Mouse (Mus musculus) testis, adult 2 months (tissue): ENCODE measurements around the gene Calr. TPM values are rescaled to one million over a fixed set of nuclear protein-coding genes. Genes with fewer than 3 reads are reported as not detected.

ENCODE experiments used
- H3K27ac ChIP-seq: fragments of 200-500 bp; 2 replicates; pipeline ENCODE4 v1.5.1; 2012; ENCODE audit warnings: low read depth, low read length; ENCODE audit not compliant: control insufficient read depth, insufficient read depth
- H3K27me3 ChIP-seq: fragments of 200-500 bp; 2 replicates; pipeline ENCODE4 v1.6.1; 2012; ENCODE audit warnings: mild to moderate bottlenecking, low read length, moderate library complexity; ENCODE audit not compliant: control insufficient read depth, insufficient read depth
- H3K36me3 ChIP-seq: fragments of 200-500 bp; 2 replicates; pipeline ENCODE4 v1.6.1; 2012; ENCODE audit warnings: mild to moderate bottlenecking, low read length; ENCODE audit not compliant: control insufficient read depth, insufficient read depth
- H3K4me1 ChIP-seq: fragments of 200-500 bp; 2 replicates; pipeline ENCODE4 v1.6.1; 2012; ENCODE audit warnings: low read length; ENCODE audit not compliant: control insufficient read depth, insufficient read depth
- H3K4me3 ChIP-seq: fragments of 200-500 bp; 2 replicates; pipeline ENCODE4 v1.5.1; 2012; ENCODE audit warnings: low read depth, mild to moderate bottlenecking, low read length, moderate library complexity, mixed read lengths; ENCODE audit not compliant: control insufficient read depth
- CTCF ChIP-seq: fragments of 200-500 bp; IDR thresholded peaks from 2 replicates; pipeline ENCODE4 v1.5.1; 2012; ENCODE audit warnings: low read depth, mild to moderate bottlenecking, inconsistent platforms, low read length, moderate library complexity; ENCODE audit not compliant: control insufficient read depth, insufficient read depth, insufficient replicate concordance
- POLR2A ChIP-seq: fragments of 200-500 bp; IDR thresholded peaks from 2 replicates; pipeline ENCODE4 v1.6.1; 2012; ENCODE audit warnings: low read depth, mild to moderate bottlenecking, inconsistent platforms, low read length, moderate library complexity; ENCODE audit not compliant: control insufficient read depth
- polyA plus RNA-seq: library from polyadenylated mRNA; depleted of rRNA; stranded (reverse); fragments of >200 nt; gene quantifications from 2 replicates; pipeline ENCODE4 v1.2.3, GENCODE M21; 2012

Gene Calr
- polyA plus RNA-seq, 1 experiment = 384 TPM

- H3K27ac ChIP-seq = peak within 1 kb of the TSS; percentile 28; the same call in 1 of the 2 replicates
- no peak for TF ChIP-seq CTCF
- no peak for TF ChIP-seq POLR2A
- H3K4me1 ChIP-seq = peaks cover 7% of the 10 kb centered on the region
- no peaks in the 10 kb centered on the region for H3K36me3 ChIP-seq
- H3K27me3 ChIP-seq = no peaks in the 10 kb centered on the region
- H3K4me3 ChIP-seq = peak within 1 kb of the TSS; percentile 75
Observed at GRCm38 (mm10) chr8:84799999-84800831, 46.5 kb downstream of the Calr start, which contains the start of gene Nfix. Gene Nfix, minus strand, starts transcription at chr8:84800344.

GRCm38 (mm10) chr8:84799136-84799931 is 47.4 kb downstream of the Calr start:
- peaks cover 7% of the 10 kb centered on the region for H3K4me1 ChIP-seq
- peak overlapping the region; percentile 70 for H3K4me3 ChIP-seq
- no peak for TF ChIP-seq CTCF
- no peak for TF ChIP-seq POLR2A
- H3K27ac ChIP-seq = peak overlapping the region; percentile 28; the same call in 1 of the 2 replicates
- no peaks in the 10 kb centered on the region for H3K27me3 ChIP-seq
- H3K36me3 ChIP-seq = no peaks in the 10 kb centered on the region

DNA sequence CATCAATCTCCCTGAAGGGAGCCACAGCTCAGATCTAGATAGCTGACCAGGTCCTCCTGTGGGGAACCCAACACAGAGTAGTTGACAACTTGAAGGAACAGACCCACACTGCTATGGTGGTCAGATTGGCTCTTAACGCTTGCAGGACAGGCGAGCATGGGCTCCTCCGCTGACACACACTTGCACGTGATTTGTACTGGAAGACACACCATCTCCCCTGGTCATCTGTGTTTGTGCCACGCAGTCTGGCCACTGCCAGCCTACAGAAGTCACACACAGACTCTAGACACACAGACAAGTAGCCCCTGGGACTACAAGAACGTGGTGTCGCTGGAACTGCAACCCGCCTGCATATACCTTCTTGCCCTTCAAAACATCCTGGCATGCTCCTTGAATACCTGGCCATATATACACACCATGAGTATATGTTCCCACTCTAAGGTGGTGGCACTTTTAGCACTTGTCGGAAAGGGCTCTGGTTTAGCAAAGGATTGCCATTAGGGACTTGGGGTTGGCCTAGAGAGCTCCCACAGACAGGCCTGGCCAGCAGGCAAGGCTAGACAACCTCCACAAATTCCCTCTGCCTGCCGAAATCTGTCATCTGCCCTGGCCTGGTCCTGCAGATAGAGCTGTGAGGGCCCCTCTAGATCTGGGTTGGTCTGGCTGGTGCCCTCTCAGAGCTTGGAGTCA is 48.1 kb downstream of the Calr start:
- peaks cover 7% of the 10 kb centered on the region for H3K4me1 ChIP-seq
- no peaks in the 10 kb centered on the region for H3K27me3 ChIP-seq
- TF ChIP-seq CTCF (no peak), POLR2A (no peak)
- no peak overlapping the region for H3K27ac ChIP-seq
- H3K4me3 ChIP-seq = peak overlapping the region; percentile 70
- H3K36me3 ChIP-seq = no peaks in the 10 kb centered on the region

DNA sequence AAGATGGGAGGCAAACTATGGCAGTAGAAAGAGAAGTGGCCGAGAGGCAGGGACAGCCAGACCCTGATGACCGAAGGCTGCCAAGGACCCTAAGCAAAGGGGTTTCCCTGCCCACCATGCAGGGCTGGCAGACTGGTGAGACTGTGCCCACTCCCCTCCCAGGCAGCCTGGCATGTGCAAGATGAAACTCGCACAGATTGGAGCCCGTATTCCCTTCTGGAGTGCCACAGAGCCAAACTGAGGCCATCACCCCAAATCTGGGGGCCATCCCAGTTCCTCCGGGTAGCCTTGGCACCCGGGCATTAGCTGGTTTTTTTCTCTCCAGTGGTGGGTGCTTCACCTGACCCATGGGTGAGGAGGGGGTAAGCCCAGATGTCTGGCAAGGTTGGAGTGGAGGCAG is 48.8 kb downstream of the Calr start:
- peaks cover 7% of the 10 kb centered on the region for H3K4me1 ChIP-seq
- H3K36me3 ChIP-seq = no peaks in the 10 kb centered on the region
- H3K27me3 ChIP-seq = no peaks in the 10 kb centered on the region
- H3K4me3 ChIP-seq = no peak overlapping the region
- no peak overlapping the region for H3K27ac ChIP-seq
- no peak for TF ChIP-seq POLR2A
- no peak for TF ChIP-seq CTCF

GRCm38 (mm10) chr8:84797256-84797797 is 49.4 kb downstream of the Calr start:
- Histone ChIP-seq H3K27me3 (no peaks in the 10 kb centered on the region), H3K4me3 (no peak overlapping the region), H3K36me3 (no peaks in the 10 kb centered on the region), H3K4me1 (peaks cover 7% of the 10 kb centered on the region), H3K27ac (no peak overlapping the region)
- TF ChIP-seq POLR2A = no peak
- no peak for TF ChIP-seq CTCF

DNA sequence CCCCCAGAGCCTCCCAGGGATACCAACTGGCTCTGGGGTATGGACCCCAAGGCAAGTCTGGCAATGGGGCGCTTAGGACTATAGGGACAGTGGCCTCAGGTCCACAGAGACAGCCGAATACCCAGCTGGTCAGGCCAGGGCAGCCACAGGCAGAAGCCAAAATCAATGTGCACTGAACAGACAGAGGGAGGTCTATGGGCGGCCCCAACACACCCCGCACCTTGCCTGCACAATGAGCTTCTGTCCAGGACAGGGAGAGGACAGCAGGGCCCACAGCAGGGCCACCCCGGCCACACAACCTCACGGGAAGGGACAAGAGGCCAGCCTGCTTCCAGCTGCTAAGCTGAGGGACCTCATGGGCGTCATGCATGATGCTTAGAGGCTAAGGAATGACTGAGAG is 52.2 kb downstream of the Calr start:
- peaks cover 5% of the 10 kb centered on the region for H3K4me1 ChIP-seq
- H3K4me3 ChIP-seq = no peak overlapping the region
- H3K27me3 ChIP-seq = no peaks in the 10 kb centered on the region
- TF ChIP-seq POLR2A (no peak), CTCF (no peak)
- no peaks in the 10 kb centered on the region for H3K36me3 ChIP-seq
- H3K27ac ChIP-seq = no peak overlapping the region
